Mouse (Mus musculus) left cerebral cortex, postnatal 10 days (tissue): Measurements from ENCODE around the gene Ncoa7. TPM values are rescaled to one million over a fixed set of nuclear protein-coding genes. Genes with fewer than 3 reads are reported as not detected.
A peak's percentile ranks its signal among the peaks of the same experiment; 100 is the strongest.

ENCODE experiments used
- DNase-seq, 2 experiments: peaks; one replicate each; pipeline ENCODE4 v3.0.0; 2021 to 2022; ENCODE audit warnings: low spot score in 2 of 2, mixed read lengths in 1 of 2; ENCODE audit errors: extremely low spot score in 1 of 2
- intact Hi-C: fragments of 180-260 bp; cut with DNase I; formaldehyde crosslinking; loops from one replicate; pipeline ENCODE4 v1.15.1; 2025
- total RNA-seq, 2 experiments: library from RNA; stranded (reverse); gene quantifications; 2 replicates each; pipeline ENCODE4 v1.2.3; 2021

Gene Ncoa7
- total RNA-seq = 100 to 1,000 TPM in 1 of 2 experiments, 10 to 100 TPM in 1; 98.2 to 106 TPM

DNA sequence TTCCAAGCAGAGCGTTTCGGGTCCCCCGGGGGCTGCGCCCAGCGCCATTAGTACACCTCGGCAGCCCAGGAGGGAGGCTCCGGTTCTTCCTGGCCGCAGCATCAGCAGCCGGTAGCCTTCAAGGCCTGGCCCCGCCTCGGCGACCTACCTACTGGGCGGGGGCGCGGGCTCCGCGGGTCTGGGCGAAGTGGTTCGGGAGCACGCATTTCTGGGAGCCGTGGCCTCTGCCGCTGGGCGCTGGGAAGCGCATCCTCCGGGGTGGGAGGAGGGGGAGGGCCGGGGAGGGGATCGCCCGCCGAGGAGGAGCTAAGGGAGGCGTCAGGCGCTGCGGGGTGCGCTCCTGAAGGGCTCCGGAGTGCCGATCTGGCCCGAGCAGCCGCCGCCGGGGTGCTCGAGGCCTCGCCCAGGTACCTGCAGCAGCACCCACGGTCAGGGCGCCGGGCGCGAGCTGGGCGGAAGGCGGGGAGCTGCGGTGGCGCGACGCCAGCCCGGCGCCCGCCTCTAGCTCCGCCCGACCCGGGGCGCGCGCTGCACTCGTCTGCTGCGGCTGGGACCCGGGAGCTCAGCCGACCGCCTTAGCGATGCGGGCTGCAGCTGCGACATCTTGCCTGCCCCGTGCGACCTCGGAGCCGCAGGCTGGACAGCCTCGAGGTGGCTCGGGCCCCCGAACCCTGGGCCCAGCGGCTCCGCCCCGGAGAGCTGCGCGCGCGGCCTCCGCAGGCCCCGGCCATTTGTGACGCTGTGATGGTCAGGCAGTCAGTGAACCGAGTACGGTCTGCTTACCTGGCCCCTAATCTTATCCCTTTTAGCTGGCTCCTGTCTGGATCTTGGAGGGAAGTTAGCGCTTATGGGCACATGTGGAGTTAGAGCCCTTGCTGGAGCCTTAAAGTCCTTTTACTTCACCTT lies at the start of gene Ncoa7:
TSS of gene Ncoa7 (minus strand) at position 646 of the 906 bp plus-strand sequence.
- intact Hi-C loops = loop anchor here (2.0 to 10.0 kb wide), 3 partner anchors 76 to 1268 kb away; partner anchors contain the start of gene Rspo3
- peak; percentile 66 to 88 for DNase-seq

DNA sequence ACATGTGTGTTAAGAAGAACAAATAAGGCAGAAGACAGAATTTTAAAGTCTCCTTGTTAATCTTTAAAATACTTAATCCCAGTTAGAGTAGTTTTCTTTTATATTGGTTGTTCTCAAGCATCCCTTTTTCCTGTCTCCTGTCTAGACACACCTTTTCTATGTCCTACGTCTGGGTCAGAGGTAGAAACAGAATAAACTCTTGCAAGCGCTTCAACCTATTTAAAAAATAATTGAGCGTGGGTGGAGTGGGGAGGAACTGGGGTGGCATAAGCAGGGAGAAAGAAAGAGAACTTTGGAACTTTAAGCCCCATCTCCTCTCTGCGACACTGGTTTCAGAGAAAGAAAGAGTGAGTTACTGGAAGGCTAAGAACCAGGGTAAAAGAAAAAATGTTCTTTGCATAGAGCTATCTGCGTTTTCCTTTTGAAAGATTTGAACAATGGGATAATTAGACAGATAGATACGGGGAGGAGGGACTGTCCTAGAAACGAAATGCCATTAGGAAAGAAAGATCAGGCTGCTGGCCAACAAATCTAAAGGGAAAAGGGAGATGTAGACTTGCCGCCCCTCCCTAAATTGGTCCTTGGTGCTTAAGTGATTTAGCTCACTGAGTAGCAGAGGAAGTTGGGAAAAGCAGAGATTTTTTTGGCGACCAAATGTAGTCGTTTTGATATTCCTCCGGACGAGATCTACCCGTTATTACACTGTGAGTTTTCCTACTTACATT lies 42.1 kb upstream of the Ncoa7 start:
- intact Hi-C loops = no loop called here
- no peak for DNase-seq

DNA sequence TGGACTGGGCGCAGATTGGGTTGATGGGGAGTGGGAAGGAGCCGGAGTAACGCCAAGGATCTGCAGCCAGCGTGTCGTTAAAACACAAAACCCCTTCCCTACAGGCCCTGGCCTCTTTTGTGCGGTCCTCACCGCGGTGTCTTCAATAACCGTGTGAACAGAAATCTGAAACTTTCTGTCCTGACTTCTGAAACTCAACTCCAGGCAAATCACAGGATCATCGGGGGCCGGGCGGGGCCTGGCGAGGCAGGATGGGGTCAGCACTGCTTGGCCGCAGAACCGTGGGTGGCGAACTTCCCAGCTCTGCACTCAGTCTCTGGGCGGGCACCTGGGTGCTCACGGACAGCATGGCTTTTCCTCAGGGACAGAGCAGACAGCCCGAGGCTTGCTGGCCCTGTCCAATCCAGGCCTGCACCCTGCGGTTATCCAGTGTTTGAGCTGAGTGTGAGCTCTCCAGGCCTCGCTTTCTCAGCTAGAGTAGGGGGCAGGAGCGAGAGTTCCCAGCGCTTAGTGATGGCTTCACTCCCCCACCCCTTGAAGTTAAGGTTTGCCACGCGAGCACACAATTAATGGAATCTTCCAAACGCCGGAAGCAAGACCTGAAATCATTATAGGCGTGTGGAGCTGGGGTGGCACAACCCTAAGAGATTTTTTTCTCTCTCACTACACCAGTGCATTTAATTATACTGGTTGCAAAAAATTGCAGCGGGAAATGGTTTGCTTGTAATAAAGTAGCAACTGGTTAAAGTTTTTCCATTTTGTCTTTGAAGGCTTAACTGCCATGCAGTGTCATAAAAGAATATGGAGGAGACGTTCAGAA lies 41.3 kb upstream of the Ncoa7 start:
- intact Hi-C loops = loop anchor here (5.0 kb wide), 1 partner anchor 603 kb away; the partner anchor contains the start of gene Tpd52l1
- DNase-seq = peak in 1 of 2 experiments; percentile 63

DNA sequence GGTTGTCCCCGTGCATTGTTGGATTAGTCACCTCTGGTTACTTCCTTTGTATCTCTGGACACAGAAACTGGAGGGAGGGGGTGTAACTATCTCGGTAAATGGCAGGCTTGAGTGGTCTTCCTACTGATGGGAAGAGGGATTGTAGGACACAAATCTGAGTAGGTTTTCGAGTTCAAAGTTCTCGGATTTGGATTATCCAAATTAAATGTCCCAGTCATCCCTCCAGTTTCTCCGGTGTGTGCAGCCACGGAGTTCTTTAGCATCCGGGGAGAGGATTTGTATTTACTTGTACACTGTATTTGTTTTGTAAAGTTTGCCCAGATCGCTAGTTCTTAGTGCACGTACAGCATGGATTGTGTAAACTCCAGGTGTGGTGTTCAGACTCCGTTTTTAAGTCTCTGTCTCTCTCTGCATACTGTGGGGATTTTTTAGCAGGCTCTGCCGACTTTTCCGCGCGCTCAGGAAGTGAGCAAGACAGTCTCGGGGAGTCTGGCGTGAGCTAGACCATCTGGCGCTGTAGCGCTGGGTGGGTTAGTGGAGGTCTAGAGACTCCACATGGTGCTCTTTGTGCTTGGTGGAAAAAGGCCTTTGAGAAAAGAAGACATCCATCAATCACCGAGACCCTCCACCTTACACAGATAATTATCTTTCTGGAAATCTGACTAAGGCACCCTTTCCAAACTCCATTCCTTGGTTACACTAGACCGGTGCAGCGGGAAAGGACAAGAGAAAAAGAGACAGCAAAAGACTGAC lies 40.5 kb upstream of the Ncoa7 start:
- peak; percentile 30 to 49 for DNase-seq
- intact Hi-C loops = loop anchor here (5.0 kb wide), 1 partner anchor 604 kb away; the partner anchor contains the start of gene Tpd52l1

DNA sequence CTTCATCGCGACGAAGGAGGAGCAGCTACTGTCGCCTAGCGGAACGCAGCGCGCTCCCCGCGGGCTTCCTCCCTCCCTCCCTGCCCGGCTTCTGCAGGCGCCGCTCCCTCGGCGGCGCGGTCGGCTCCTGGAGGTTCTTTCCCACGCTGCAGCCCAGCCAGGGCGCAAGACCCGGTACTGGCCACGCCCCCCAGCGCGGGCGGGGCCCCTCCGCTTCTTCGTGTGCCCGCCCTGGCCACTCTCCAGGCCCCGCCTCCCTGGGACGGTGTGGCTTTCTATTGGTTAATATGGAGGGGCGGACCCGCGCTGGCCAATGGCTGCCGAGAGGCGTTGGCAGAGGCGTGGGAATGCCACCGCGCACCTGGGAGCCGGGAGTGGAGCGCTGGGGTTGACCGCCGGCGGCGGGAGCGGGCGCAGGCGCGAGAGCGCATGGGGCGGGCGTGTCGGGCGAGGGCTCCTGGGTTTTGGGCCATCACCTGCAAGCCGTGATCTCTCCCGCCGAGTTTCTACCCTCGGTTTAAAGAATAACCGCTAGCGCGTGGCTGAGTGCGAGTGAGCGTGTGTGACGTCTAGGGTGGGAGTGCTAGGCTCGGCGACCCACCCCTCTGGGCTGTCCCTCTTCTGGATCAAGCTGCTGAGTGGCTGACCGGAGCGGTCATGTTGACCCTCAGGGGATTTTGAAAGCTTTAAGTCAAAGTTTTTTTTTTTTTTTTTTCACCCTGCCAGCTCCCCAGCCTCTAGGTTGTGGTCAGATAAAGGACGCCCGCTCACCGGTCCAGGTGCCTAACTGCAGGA lies 39.7 kb upstream of the Ncoa7 start, which contains the start of gene Hey2:
TSS of gene Hey2 (minus strand) at position 159 of the 795 bp plus-strand sequence.
- peak; percentile 95 to 99 for DNase-seq
- intact Hi-C loops = loop anchor here (5.0 kb wide), 1 partner anchor 604 kb away; the partner anchor contains the start of gene Tpd52l1

DNA sequence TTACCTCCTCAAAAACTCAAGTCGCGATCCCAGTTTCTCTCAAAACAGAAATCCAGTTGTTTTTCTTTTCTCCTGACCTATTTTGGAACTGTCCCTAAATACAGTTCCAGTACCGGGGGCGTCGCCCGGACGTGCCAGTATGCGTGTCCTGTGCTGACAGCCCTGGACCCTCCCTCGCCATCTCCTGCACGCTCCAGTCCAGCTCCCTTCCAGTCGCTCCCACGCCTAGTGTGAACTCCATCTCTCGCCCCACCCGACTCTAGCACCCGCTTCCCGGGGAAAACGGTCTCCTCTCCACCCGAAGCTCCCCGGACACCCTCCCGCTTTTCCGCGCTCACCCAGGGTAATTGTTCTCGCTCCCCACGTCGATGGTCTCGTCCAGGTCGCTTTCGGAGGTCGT lies 39.1 kb upstream of the Ncoa7 start:
- no peak for DNase-seq
- intact Hi-C loops = loop anchor here (5.0 kb wide), 1 partner anchor 605 kb away; the partner anchor contains the start of gene Tpd52l1

DNA sequence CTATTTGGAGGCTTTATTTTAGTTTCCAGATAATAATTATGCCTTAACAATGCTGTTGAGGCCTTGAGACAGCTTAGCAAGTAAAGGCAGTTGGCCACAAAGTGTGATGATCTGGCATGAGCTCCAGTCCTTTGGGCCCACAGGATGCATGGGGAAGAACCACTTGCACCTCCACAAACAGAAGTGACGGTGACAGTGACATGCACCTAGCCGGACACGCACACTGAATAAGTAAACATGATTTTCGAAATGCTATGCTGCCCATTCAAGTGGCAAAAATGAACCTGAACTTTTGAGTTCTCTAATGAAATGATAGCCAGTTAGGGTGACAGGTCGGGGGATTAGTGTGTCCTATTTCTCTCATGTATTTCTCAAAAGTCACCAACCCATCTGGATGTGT lies 37.7 kb upstream of the Ncoa7 start:
- no peak for DNase-seq
- intact Hi-C loops = loop anchor here (5.0 kb wide), 1 partner anchor 606 kb away; the partner anchor contains the start of gene Tpd52l1

DNA sequence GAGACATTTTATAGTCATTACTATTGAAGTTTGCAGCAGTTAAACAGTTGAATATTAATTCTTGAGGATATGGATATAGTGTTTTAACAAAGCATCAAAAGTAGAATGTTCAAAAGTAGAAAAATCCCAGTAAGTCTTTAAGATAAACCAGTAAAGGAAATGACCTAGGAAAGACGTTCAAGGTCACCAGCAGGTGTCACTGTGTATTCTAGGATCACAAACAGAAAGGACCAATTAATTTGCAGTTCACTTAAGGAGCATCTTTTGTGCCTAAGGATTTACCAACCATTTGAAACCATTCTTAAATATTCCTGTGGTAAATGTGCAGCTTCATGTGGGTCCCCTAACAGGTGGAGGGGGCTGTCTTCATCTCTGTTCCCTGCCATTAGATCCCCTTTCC lies 35.1 kb upstream of the Ncoa7 start:
- DNase-seq = no peak
- intact Hi-C loops = no loop called here

DNA sequence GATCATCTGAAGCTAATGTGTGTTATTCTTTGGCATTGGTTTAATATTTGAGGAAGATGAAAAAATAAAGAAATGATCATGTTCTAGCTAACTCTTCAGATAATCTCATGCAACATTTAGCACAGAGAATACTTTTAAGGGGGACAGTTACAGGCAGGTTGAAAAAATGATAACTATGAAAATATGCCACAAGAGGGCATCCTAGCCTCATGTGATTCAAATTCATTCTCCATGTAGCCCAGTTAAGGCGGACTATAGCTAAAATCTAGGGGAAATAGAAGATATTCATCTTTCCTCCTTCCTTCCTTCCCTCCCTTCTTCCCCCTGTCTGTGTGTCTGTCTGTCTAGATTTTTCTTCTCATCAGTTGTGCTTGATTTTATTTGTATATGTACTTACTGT lies 21.9 kb upstream of the Ncoa7 start:
- intact Hi-C loops = loop anchor here (1.0 to 5.0 kb wide), 2 partner anchors 475 to 622 kb away; partner anchors contain the start of gene Tpd52l1
- DNase-seq = peak in 1 of 2 experiments; percentile 68

DNA sequence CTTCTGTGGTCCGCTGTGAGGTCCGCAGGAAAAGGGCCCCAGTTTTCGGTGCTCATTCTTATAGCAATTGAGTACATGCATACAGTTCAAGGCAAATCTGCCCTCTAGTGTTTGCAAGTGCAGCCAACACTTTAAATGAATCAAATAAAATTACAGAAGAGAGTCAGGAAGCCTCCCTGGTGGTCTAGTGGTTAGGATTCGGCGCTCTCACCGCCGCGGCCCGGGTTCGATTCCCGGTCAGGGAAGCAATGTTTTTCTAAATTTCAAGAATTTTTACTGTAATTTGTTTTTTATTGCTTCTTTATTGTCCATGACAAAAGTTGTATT lies 7.8 kb upstream of the Ncoa7 start:
- DNase-seq = peak; percentile 51 to 89
- intact Hi-C loops = no loop called here

DNA sequence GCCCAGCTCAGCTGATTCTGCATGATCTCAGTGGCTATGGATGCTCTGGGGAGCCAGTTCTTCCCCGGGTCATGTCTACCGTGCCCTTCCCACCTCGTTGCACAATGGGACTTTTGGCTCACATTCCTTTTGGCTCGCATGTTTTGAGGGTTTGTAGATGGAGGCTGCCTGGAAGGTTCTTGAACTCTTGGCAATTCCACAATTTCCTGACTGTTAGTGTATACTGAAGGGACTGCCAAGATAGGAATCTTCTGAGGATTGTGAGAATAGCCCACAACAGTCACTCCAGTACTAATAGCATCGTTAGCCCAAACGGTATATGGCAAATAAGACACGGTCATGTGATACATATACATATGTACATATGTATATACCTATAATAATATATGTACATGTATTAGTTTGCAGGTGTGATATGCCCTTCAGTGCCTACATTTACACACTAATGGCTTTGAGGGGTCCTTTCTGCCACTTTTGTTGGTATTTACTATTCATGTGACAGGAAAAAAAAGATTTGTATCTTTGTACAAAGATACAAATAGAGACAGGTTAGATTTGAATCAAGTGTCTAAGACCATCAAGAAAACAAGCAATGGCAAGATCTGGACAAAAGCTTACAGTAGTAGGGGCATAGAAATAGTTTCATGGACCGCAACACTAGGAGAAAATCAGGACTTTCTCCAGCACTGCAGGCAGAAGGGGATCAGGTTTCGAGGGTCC lies 7.3 kb upstream of the Ncoa7 start:
- no peak for DNase-seq
- intact Hi-C loops = no loop called here

DNA sequence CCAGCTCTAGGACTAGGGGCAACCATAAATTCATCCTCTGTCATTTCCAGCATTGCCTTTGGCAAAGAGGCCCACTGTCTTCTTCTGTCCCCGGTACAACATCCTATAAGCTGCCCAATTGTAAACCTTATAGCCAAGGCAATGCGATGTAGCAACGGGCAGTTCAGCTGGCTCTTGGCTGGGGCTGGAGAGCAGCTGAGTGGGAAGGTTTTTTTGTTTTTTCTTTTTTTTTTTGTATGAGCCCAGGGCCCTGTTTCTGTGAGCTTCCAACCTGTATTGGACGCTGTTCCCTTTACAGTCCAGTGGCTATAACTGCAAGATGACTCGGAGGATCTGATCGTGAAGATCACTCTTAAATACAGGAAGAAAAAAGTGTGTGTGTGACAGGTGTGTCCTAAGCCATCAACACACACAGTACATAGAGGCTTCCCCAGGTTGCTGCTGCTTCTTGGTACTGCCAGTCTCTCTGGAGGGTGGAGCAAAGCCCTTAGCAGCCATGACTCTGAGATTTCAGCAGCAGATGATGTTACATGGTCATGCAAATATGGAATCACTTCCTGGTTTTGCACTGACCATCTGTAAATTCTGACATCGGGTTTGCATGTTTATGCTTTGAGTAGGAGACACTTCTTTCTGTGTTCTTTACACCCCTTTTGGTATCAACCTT lies 594 bp upstream of the Ncoa7 start:
- no peak for DNase-seq
- intact Hi-C loops = loop anchor here (2.0 to 10.0 kb wide), 3 partner anchors 76 to 1269 kb away; partner anchors contain the start of gene Rspo3

DNA sequence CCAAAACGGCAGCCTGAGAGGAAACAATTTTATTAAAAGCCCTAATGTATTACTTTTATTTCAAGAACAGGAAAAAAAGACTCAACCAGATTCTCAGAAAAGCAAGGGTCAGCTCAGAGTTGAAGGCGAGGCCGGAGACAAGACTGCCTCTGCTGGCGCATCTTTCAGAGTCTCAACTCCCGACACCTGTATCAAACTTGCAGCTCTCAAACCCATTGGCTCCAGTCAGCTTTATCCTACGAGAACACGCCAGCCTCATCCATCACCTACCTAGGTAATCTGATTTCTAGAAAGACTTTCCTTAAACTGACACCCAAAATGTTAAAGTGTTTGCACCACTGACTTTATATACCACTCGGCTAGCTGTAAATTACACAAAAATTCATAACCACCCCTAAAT lies 1.1 kb downstream of the Ncoa7 start:
- peak in 1 of 2 experiments; percentile 16 for DNase-seq

DNA sequence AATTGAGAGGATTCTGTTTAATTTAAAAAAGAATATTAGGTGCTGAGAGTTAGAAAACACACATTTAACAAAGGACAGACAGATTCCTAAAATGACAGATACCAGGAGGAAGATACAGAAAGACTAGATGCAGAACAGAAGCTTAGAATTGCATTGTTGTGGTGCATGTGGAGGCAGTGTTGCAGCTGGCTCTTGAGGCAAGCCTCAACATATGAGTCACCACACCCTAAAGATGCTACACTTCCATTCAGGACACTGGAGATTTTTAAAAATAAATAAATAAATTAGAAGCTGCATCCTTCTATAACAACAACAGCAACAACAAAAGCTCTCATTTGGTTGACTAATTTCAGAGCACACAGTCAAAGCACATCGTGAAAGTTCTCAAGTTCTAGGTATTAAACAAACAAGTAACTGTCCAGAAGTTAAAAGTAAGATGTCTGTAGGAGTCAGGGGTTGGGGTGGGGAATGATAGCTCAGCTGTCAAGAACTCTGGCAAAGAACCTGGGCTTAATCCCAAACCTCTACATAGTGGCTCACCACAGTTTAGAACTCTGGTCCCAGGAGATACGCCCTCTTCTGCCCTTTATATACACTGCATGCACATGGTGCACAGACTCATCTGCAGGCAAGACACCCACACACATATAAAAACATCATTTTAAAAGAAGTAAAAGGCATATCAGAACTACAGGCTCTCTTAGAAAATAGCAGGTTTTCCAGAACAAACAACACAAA lies 3.2 kb downstream of the Ncoa7 start:
- intact Hi-C loops = loop anchor here (5.0 to 10.0 kb wide), 2 partner anchors 73 to 1265 kb away; partner anchors contain the start of gene Rspo3
- no peak for DNase-seq

More for the DNA sequence above, 1.1 kb downstream of the Ncoa7 start:
- intact Hi-C loops = loop anchor here (2.0 to 10.0 kb wide), 3 partner anchors 75 to 1267 kb away; partner anchors contain the start of gene Rspo3
